Mouse (Mus musculus) right cerebral cortex, postnatal 14 days (tissue): ENCODE data around the gene Pgs1.

Experiments
- DNase-seq: peaks from one replicate; pipeline ENCODE4 v3.0.0; 2022

Gene Pgs1

GRCm38 (mm10) chr11:118058872-118059271 is 72.8 kb downstream of the Pgs1 start:
- no peak for DNase-seq

- DNase-seq: no peak
Observed at GRCm38 (mm10) chr11:118060038-118060437, 73.9 kb downstream of the Pgs1 start.

- DNase-seq: no peak
Observed at GRCm38 (mm10) chr11:118067588-118067987, 81.5 kb downstream of the Pgs1 start.

GRCm38 (mm10) chr11:118068812-118069332 is 82.8 kb downstream of the Pgs1 start:
- DNase-seq: no peak

GRCm38 (mm10) chr11:118071227-118071912 is 85.3 kb downstream of the Pgs1 start:
- DNase-seq: no peak
